Mouse (Mus musculus) testis, adult 2 months (tissue): Measurements from ENCODE around the gene Edf1. TPM values are rescaled to one million over a fixed set of nuclear protein-coding genes. Genes with fewer than 3 reads are reported as not detected.

Experiments used
- H3K27ac ChIP-seq: fragments of 200-500 bp; 2 replicates; pipeline ENCODE4 v1.5.1; 2012; ENCODE audit warnings: low read depth, low read length; ENCODE audit not compliant: control insufficient read depth, insufficient read depth
- H3K27me3 ChIP-seq: fragments of 200-500 bp; 2 replicates; pipeline ENCODE4 v1.6.1; 2012; ENCODE audit warnings: mild to moderate bottlenecking, low read length, moderate library complexity; ENCODE audit not compliant: control insufficient read depth, insufficient read depth
- H3K36me3 ChIP-seq: fragments of 200-500 bp; 2 replicates; pipeline ENCODE4 v1.6.1; 2012; ENCODE audit warnings: mild to moderate bottlenecking, low read length; ENCODE audit not compliant: control insufficient read depth, insufficient read depth
- H3K4me1 ChIP-seq: fragments of 200-500 bp; 2 replicates; pipeline ENCODE4 v1.6.1; 2012; ENCODE audit warnings: low read length; ENCODE audit not compliant: control insufficient read depth, insufficient read depth
- H3K4me3 ChIP-seq: fragments of 200-500 bp; 2 replicates; pipeline ENCODE4 v1.5.1; 2012; ENCODE audit warnings: low read depth, mild to moderate bottlenecking, low read length, moderate library complexity, mixed read lengths; ENCODE audit not compliant: control insufficient read depth
- CTCF ChIP-seq: fragments of 200-500 bp; IDR thresholded peaks from 2 replicates; pipeline ENCODE4 v1.5.1; 2012; ENCODE audit warnings: low read depth, mild to moderate bottlenecking, inconsistent platforms, low read length, moderate library complexity; ENCODE audit not compliant: control insufficient read depth, insufficient read depth, insufficient replicate concordance
- POLR2A ChIP-seq: fragments of 200-500 bp; IDR thresholded peaks from 2 replicates; pipeline ENCODE4 v1.6.1; 2012; ENCODE audit warnings: low read depth, mild to moderate bottlenecking, inconsistent platforms, low read length, moderate library complexity; ENCODE audit not compliant: control insufficient read depth
- polyA plus RNA-seq: library from polyadenylated mRNA; depleted of rRNA; stranded (reverse); fragments of >200 nt; gene quantifications from 2 replicates; pipeline ENCODE4 v1.2.3, GENCODE M21; 2012

Gene Edf1
- polyA plus RNA-seq, 1 experiment, result 170 TPM

GRCm38 (mm10) chr2:25585601-25586000 is 28.0 kb downstream of the Edf1 start:
- H3K4me3 ChIP-seq, result no peak overlapping the region
- no peaks in the 10 kb centered on the region; the same call in 1 of the 2 replicates for H3K36me3 ChIP-seq
- peaks cover 6% of the 10 kb centered on the region for H3K4me1 ChIP-seq
- no peak for TF ChIP-seq POLR2A
- no peak for TF ChIP-seq CTCF
- H3K27ac ChIP-seq, result no peak overlapping the region
- H3K27me3 ChIP-seq, result no peaks in the 10 kb centered on the region

DNA sequence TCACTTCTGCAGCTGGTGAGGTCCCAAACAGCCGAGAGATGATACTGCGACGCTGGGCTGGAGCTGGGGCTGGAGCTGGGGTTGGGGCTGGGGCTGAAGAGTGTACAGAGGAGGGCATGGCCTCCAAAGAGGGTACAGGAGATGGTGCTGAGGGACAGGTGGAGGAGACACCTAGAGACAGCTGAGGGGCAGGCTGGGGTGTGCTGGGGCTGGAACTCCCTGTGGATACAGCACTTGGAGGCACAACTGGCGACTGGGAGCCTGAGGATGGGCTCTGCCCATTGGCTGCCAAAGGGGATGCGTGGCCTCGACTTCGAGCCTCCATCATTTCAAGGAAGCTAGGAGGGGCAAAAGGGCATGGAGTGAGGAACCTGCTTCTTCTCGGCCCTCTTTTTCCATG is 29.6 kb downstream of the Edf1 start:
- no peak for TF ChIP-seq CTCF
- TF ChIP-seq POLR2A, result no peak
- no peak overlapping the region for H3K4me3 ChIP-seq
- H3K27ac ChIP-seq, result no peak overlapping the region
- H3K4me1 ChIP-seq, result no peaks in the 10 kb centered on the region
- H3K27me3 ChIP-seq, result no peaks in the 10 kb centered on the region
- H3K36me3 ChIP-seq, result no peaks in the 10 kb centered on the region; the same call in 1 of the 2 replicates

- no peaks in the 10 kb centered on the region; the same call in 1 of the 2 replicates for H3K36me3 ChIP-seq
These were observed 30.7 kb downstream of the Edf1 start for GRCm38 (mm10) chr2:25588227-25588907.

DNA sequence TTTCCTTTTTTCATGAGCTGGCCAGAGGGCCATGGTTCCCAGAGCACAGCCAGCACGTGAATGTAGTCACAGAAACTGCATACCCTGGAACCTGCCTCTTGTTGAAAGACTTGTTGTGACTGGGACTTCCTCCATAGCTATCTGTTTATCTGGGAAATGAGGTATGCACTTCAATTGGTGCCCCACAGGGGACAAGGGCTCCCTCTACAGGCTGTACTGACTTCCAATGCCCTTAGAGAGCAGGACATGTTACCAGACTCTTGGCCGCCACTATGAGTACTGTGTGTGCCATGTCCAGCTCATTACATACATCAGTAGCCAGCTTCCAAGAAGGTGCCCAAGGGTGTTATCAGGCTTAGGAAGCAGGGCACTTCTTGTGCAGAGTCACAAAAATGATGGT is 34.2 kb downstream of the Edf1 start:
- Histone ChIP-seq H3K27me3 (no peaks in the 10 kb centered on the region), H3K27ac (no peak overlapping the region), H3K4me1 (no peaks in the 10 kb centered on the region), H3K4me3 (no peak overlapping the region), H3K36me3 (peaks cover 4% of the 10 kb centered on the region)
- TF ChIP-seq CTCF, result no peak
- TF ChIP-seq POLR2A, result no peak

More at GRCm38 (mm10) chr2:25588227-25588907, 30.7 kb downstream of the Edf1 start:
- Histone ChIP-seq H3K27ac (no peak overlapping the region), H3K27me3 (no peaks in the 10 kb centered on the region), H3K4me1 (no peaks in the 10 kb centered on the region), H3K4me3 (no peak overlapping the region)
- TF ChIP-seq POLR2A (no peak), CTCF (no peak)

DNA sequence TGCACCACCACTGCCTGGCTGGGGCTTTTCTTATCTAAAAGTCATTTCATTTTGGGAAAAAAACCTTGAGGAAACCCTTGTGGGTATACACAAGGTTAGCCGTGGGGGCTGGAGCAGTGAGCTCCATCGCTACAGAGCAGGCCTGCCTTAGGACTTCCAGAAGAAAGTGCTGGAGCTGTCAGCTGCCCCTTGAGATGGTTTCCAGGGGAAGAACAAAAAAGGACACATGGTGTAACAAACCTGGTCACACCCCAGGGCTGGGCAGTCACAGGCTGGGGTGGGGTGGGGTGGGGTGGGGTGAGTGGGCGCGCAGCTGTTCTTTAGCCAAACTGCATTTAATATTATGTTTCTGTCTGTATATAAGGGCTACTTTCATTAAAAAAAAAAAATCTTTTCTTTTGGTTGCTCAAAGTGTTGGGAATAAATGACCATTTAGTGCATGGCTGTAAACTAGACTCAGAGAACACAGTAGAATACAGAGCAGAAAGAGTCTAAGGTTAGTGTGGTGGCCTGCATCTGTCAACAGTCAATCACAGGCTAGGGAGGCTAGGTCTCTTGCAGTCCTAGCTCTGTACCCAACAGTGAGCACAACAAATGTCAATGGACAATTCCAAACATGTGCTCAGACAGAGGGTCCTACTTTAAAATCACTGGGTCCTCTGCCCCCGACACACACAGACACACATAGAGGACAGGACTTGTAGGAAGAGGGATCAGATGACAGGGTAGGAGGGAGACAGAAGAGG is 39.3 kb downstream of the Edf1 start:
- H3K36me3 ChIP-seq, result peaks cover 8% of the 10 kb centered on the region
- no peaks in the 10 kb centered on the region for H3K4me1 ChIP-seq
- no peak overlapping the region for H3K27ac ChIP-seq
- H3K4me3 ChIP-seq, result no peak overlapping the region
- H3K27me3 ChIP-seq, result no peaks in the 10 kb centered on the region
- TF ChIP-seq POLR2A (no peak), CTCF (no peak)

GRCm38 (mm10) chr2:25598749-25599148 is 41.1 kb downstream of the Edf1 start:
- Histone ChIP-seq H3K4me1 (no peaks in the 10 kb centered on the region), H3K27me3 (no peaks in the 10 kb centered on the region), H3K36me3 (peaks cover 8% of the 10 kb centered on the region)

GRCm38 (mm10) chr2:25600037-25600436 is 42.4 kb downstream of the Edf1 start:
- Histone ChIP-seq H3K4me1 (no peaks in the 10 kb centered on the region), H3K27me3 (no peaks in the 10 kb centered on the region), H3K4me3 (no peak overlapping the region), H3K27ac (no peak overlapping the region), H3K36me3 (peaks cover 8% of the 10 kb centered on the region)
- TF ChIP-seq POLR2A (no peak), CTCF (no peak)

More at GRCm38 (mm10) chr2:25598749-25599148, 41.1 kb downstream of the Edf1 start:
- TF ChIP-seq CTCF (no peak), POLR2A (no peak)
- Histone ChIP-seq H3K27ac (no peak overlapping the region), H3K4me3 (no peak overlapping the region)
